Mouse (Mus musculus): Measurements from ENCODE around the gene Atp2b4. TPM values are rescaled to one million over a fixed set of nuclear protein-coding genes. Genes with fewer than 3 reads are reported as not detected.

The Atp2b4 gene
- polyA plus RNA-seq, 1 experiment from 2014 or later, result 5.8 TPM

GRCm38 (mm10) chr1:133735995-133736652, 64.7 kb downstream of the Atp2b4 start:
- WGBS, result 15% methylated on average over 17 of the region's 17 CpGs
- Histone ChIP-seq H3K4me2 (ENCODE audit: low read depth, severe bottlenecking) (peak overlapping the region; percentile 43), H3K9ac (ENCODE audit: low read length) (peak overlapping the region; percentile 74), H3K4me1 (ENCODE audit: control insufficient read depth, insufficient read depth, low read length) (peaks cover 7% of the 10 kb centered on the region), H3K27me3 (ENCODE audit: control insufficient read depth, insufficient read depth, low read length) (no peaks in the 10 kb centered on the region), H3K27ac (replicated peaks; ENCODE audit: low read depth, low read length) (no peak overlapping the region), H3K36me3 (ENCODE audit: control insufficient read depth, insufficient read depth, low read length) (no peaks in the 10 kb centered on the region; the same call in 1 of the 2 replicates), H3K9me3 (ENCODE audit: control insufficient read depth, low read length) (no peaks in the 10 kb centered on the region), H3K4me3 (ENCODE audit: low read depth, low read length) (peak overlapping the region; percentile 26)
- ATAC-seq (ENCODE audit: insufficient number of reproducible peaks, low FRiP score, low TSS enrichment, low read depth), result peak; percentile 72
- peak; percentile 82 for DNase-seq (ENCODE audit: low spot score)

DNA sequence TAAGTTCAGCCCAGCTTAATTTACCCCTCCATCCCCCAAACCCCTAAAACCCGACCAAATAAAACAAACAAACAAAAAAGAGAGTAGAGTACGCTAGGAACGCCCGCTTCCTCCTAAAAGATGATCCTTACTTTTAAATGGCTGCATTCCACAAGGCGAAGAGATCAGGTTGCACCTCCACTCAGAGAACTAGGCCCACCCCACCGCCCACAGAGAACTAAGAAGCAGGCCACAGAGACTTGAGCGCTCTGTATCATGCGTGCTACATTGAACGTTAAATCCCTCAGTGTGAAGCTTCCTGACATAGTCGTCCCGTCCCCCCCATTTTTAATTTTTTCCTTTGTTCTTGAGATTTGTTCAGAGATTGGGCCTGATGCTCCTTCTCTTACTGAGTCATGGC, 68.0 kb downstream of the Atp2b4 start:
- Histone ChIP-seq H3K27me3 (ENCODE audit: control insufficient read depth, insufficient read depth, low read length) (no peaks in the 10 kb centered on the region), H3K36me3 (ENCODE audit: control insufficient read depth, insufficient read depth, low read length) (peaks cover 6% of the 10 kb centered on the region; the same call in 1 of the 2 replicates), H3K9me3 (ENCODE audit: control insufficient read depth, low read length) (no peaks in the 10 kb centered on the region), H3K4me2 (ENCODE audit: low read depth, severe bottlenecking) (no peak overlapping the region), H3K9ac (ENCODE audit: low read length) (no peak overlapping the region), H3K4me3 (ENCODE audit: low read depth, low read length) (no peak overlapping the region), H3K27ac (replicated peaks; ENCODE audit: low read depth, low read length) (0 out of 2 replicates have a peak overlapping the region, but pooled peaks have one; percentile 52), H3K4me1 (ENCODE audit: control insufficient read depth, insufficient read depth, low read length) (peaks cover 7% of the 10 kb centered on the region)
- DNase-seq (ENCODE audit: low spot score) (peak; percentile 48), ATAC-seq (ENCODE audit: insufficient number of reproducible peaks, low FRiP score, low TSS enrichment, low read depth) (no peak)
- 25% methylated on average over 11 of the region's 11 CpGs for WGBS

DNA sequence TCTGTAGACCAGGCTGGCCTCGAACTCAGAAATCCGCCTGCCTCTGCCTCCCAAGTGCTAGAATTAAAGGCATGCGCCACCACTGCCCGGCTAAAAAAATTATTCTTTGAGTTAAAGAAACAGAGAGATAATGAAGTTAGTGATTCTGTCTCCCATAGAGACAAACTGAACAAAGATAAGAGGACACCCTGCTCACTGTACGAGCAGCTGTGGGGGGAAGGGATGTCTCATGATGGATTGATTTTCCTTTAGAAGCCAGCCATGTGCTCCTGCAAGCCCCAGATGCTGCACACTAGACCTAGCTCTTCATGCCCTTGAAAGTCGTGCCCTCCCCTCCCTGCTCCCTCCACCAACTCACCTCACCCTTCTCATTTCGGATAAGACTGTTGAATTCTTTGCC, 72.5 kb downstream of the Atp2b4 start:
- Histone ChIP-seq H3K27me3 (ENCODE audit: control insufficient read depth, insufficient read depth, low read length) (no peaks in the 10 kb centered on the region), H3K4me2 (ENCODE audit: low read depth, severe bottlenecking) (no peak overlapping the region), H3K36me3 (ENCODE audit: control insufficient read depth, insufficient read depth, low read length) (peaks cover 6% of the 10 kb centered on the region; the same call in 1 of the 2 replicates), H3K9ac (ENCODE audit: low read length) (no peak overlapping the region), H3K4me1 (ENCODE audit: control insufficient read depth, insufficient read depth, low read length) (peaks cover 5% of the 10 kb centered on the region), H3K9me3 (ENCODE audit: control insufficient read depth, low read length) (no peaks in the 10 kb centered on the region), H3K27ac (replicated peaks; ENCODE audit: low read depth, low read length) (no peak overlapping the region), H3K4me3 (ENCODE audit: low read depth, low read length) (no peak overlapping the region)
- 78% methylated on average over 7 of the region's 7 CpGs for WGBS
- DNase-seq (ENCODE audit: low spot score) (no peak), ATAC-seq (ENCODE audit: insufficient number of reproducible peaks, low FRiP score, low TSS enrichment, low read depth) (no peak)

GRCm38 (mm10) chr1:133720342-133720741, 80.5 kb downstream of the Atp2b4 start:
- H3K27ac ChIP-seq (replicated peaks; ENCODE audit: low read depth, low read length), result no peak overlapping the region
- DNase-seq (ENCODE audit: low spot score), result peak; percentile 60
- no peaks in the 10 kb centered on the region for H3K9me3 ChIP-seq (ENCODE audit: control insufficient read depth, low read length)
- H3K4me1 ChIP-seq (ENCODE audit: control insufficient read depth, insufficient read depth, low read length), result no peaks in the 10 kb centered on the region
- H3K4me2 ChIP-seq (ENCODE audit: low read depth, severe bottlenecking), result no peak overlapping the region
- WGBS, result 44% methylated on average over 7 of the region's 7 CpGs
- H3K9ac ChIP-seq (ENCODE audit: low read length), result no peak overlapping the region
- no peaks in the 10 kb centered on the region for H3K36me3 ChIP-seq (ENCODE audit: control insufficient read depth, insufficient read depth, low read length)
- no peak overlapping the region for H3K4me3 ChIP-seq (ENCODE audit: low read depth, low read length)
- no peaks in the 10 kb centered on the region for H3K27me3 ChIP-seq (ENCODE audit: control insufficient read depth, insufficient read depth, low read length)
- no peak for ATAC-seq (ENCODE audit: insufficient number of reproducible peaks, low FRiP score, low TSS enrichment, low read depth)

- Histone ChIP-seq H3K9me3 (ENCODE audit: control insufficient read depth, low read length) (no peaks in the 10 kb centered on the region), H3K4me2 (ENCODE audit: low read depth, severe bottlenecking) (no peak overlapping the region), H3K27me3 (ENCODE audit: control insufficient read depth, insufficient read depth, low read length) (no peaks in the 10 kb centered on the region), H3K36me3 (ENCODE audit: control insufficient read depth, insufficient read depth, low read length) (no peaks in the 10 kb centered on the region), H3K4me3 (ENCODE audit: low read depth, low read length) (no peak overlapping the region), H3K27ac (replicated peaks; ENCODE audit: low read depth, low read length) (no peak overlapping the region), H3K9ac (ENCODE audit: low read length) (no peak overlapping the region), H3K4me1 (ENCODE audit: control insufficient read depth, insufficient read depth, low read length) (no peaks in the 10 kb centered on the region)
- DNase-seq (ENCODE audit: low spot score) (no peak), ATAC-seq (ENCODE audit: insufficient number of reproducible peaks, low FRiP score, low TSS enrichment, low read depth) (no peak)
- 83% methylated on average over 8 of the region's 8 CpGs for WGBS
These were observed 82.1 kb downstream of the Atp2b4 start for GRCm38 (mm10) chr1:133718786-133719185.

DNA sequence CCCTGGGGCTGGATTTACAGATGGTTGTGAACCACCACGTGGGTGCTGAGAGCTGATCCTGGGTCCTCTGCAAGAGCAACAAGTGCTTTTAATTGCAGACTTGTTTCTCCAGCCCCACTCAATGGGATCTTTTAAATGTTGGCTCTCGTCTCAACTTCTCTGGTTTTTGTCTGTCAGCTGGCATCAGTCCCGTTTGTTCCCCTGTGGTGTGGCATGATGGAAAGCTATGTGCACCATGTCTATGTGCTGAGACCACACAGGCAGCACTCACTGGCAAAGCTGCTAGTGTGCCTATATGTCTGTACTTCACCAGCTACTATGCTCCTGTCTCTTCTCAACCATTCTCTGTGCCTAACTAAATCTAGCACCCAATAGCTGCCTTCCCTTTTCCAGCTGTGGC, 82.5 kb downstream of the Atp2b4 start:
- Histone ChIP-seq H3K36me3 (ENCODE audit: control insufficient read depth, insufficient read depth, low read length) (no peaks in the 10 kb centered on the region), H3K9ac (ENCODE audit: low read length) (no peak overlapping the region), H3K27me3 (ENCODE audit: control insufficient read depth, insufficient read depth, low read length) (no peaks in the 10 kb centered on the region), H3K4me2 (ENCODE audit: low read depth, severe bottlenecking) (no peak overlapping the region), H3K4me3 (ENCODE audit: low read depth, low read length) (no peak overlapping the region), H3K4me1 (ENCODE audit: control insufficient read depth, insufficient read depth, low read length) (no peaks in the 10 kb centered on the region), H3K9me3 (ENCODE audit: control insufficient read depth, low read length) (no peaks in the 10 kb centered on the region), H3K27ac (replicated peaks; ENCODE audit: low read depth, low read length) (no peak overlapping the region)
- ATAC-seq (ENCODE audit: insufficient number of reproducible peaks, low FRiP score, low TSS enrichment, low read depth) (no peak), DNase-seq (ENCODE audit: low spot score) (no peak)
- WGBS, result 76% methylated on average over 3 of the region's 3 CpGs

DNA sequence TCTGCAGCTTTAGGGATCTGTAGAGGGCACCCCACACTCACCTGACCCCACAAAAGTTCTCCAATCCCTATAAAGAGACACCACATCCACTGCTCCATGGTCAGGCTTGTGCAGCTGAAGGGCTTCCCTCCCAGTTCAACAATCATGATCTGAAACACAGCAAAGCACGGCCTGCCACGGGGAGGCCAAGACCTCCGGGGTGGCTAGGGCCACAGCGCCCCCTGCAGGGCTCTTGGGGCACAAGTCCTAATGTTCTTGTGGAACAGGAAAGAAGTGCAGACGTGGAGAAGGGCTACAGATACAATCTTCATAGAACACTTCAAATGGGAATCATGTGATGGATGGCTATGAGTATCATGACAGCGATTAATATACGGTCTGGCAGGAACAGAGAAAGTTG, 84.4 kb downstream of the Atp2b4 start:
- DNase-seq (ENCODE audit: low spot score) (no peak), ATAC-seq (ENCODE audit: insufficient number of reproducible peaks, low FRiP score, low TSS enrichment, low read depth) (no peak)
- no peak overlapping the region for H3K27ac ChIP-seq (replicated peaks; ENCODE audit: low read depth, low read length)
- H3K4me2 ChIP-seq (ENCODE audit: low read depth, severe bottlenecking), result no peak overlapping the region
- H3K4me3 ChIP-seq (ENCODE audit: low read depth, low read length), result no peak overlapping the region
- WGBS, result 26% methylated on average over 7 of the region's 7 CpGs
- H3K9ac ChIP-seq (ENCODE audit: low read length), result no peak overlapping the region
- H3K27me3 ChIP-seq (ENCODE audit: control insufficient read depth, insufficient read depth, low read length), result no peaks in the 10 kb centered on the region
- H3K4me1 ChIP-seq (ENCODE audit: control insufficient read depth, insufficient read depth, low read length), result peaks cover 17% of the 10 kb centered on the region
- H3K9me3 ChIP-seq (ENCODE audit: control insufficient read depth, low read length), result no peaks in the 10 kb centered on the region
- H3K36me3 ChIP-seq (ENCODE audit: control insufficient read depth, insufficient read depth, low read length), result no peaks in the 10 kb centered on the region

GRCm38 (mm10) chr1:133715191-133715590, 85.7 kb downstream of the Atp2b4 start:
- H3K4me1 ChIP-seq (ENCODE audit: control insufficient read depth, insufficient read depth, low read length), result peaks cover 17% of the 10 kb centered on the region
- WGBS, result 82% methylated on average over 1 of the region's 1 CpGs
- H3K9me3 ChIP-seq (ENCODE audit: control insufficient read depth, low read length), result no peaks in the 10 kb centered on the region
- no peak overlapping the region for H3K9ac ChIP-seq (ENCODE audit: low read length)
- H3K36me3 ChIP-seq (ENCODE audit: control insufficient read depth, insufficient read depth, low read length), result no peaks in the 10 kb centered on the region
- H3K4me3 ChIP-seq (ENCODE audit: low read depth, low read length), result no peak overlapping the region
- no peak overlapping the region for H3K4me2 ChIP-seq (ENCODE audit: low read depth, severe bottlenecking)
- ATAC-seq (ENCODE audit: insufficient number of reproducible peaks, low FRiP score, low TSS enrichment, low read depth) (no peak), DNase-seq (ENCODE audit: low spot score) (no peak)
- no peak overlapping the region for H3K27ac ChIP-seq (replicated peaks; ENCODE audit: low read depth, low read length)
- H3K27me3 ChIP-seq (ENCODE audit: control insufficient read depth, insufficient read depth, low read length), result no peaks in the 10 kb centered on the region

- Histone ChIP-seq H3K9me3 (ENCODE audit: control insufficient read depth, low read length) (no peaks in the 10 kb centered on the region), H3K4me3 (ENCODE audit: low read depth, low read length) (no peak overlapping the region), H3K27ac (replicated peaks; ENCODE audit: low read depth, low read length) (peak overlapping the region; percentile 40), H3K9ac (ENCODE audit: low read length) (no peak overlapping the region), H3K4me2 (ENCODE audit: low read depth, severe bottlenecking) (no peak overlapping the region), H3K4me1 (ENCODE audit: control insufficient read depth, insufficient read depth, low read length) (peaks cover 24% of the 10 kb centered on the region), H3K27me3 (ENCODE audit: control insufficient read depth, insufficient read depth, low read length) (no peaks in the 10 kb centered on the region), H3K36me3 (ENCODE audit: control insufficient read depth, insufficient read depth, low read length) (no peaks in the 10 kb centered on the region; the same call in 1 of the 2 replicates)
- 36% methylated on average over 2 of the region's 2 CpGs for WGBS
- ATAC-seq (ENCODE audit: insufficient number of reproducible peaks, low FRiP score, low TSS enrichment, low read depth) (no peak), DNase-seq (ENCODE audit: low spot score) (no peak)
These were observed 87.9 kb downstream of the Atp2b4 start for GRCm38 (mm10) chr1:133713009-133713370.

Measured in limb, embryonic 11.5 days (tissue).